Mouse (Mus musculus) lung, postnatal 0 days (tissue): ENCODE data around the gene Mrpl34.
A peak's percentile ranks its signal among the peaks of the same experiment; 100 is the strongest.

ENCODE experiments used
- CTCF ChIP-seq: IDR thresholded peaks from 2 replicates; pipeline ENCODE4 v1.5.1; 2016; ENCODE audit warnings: antibody characterized with exemption, mild to moderate bottlenecking
- EP300 ChIP-seq: IDR thresholded peaks from 2 replicates; pipeline ENCODE4 v1.6.1; 2016; ENCODE audit warnings: antibody characterized with exemption, mild to moderate bottlenecking, control low read depth

DNA sequence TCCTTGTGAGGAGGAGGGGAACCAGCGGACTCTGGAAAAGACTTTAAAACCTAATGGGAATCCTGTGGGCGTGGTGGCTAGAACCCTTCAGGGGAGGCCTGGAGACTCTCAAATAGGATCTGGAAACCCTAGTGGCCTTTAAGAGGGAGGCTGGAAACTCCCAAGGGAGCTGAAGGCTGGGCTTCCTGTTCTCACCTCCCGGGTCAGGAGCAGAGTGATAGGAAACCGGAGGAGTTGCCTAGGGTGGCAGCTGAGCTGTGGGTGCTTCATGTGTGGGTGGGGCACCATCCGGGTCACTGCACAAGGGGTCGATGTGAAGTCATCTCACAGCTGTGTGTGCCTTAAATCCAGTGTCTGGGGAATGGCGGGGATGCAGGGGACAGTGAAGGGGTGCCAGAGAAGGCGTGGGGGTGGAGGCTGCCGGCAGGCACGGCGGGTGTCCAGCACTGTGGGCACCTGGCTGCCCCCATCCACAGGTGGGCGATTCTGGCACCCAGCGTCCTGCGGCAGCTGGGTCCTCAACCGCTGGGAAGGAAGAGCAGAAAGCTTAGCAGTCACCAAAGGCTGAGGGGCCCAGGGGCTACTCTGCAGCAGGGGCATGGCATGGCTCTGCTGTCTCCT, 33.2 kb downstream of the Mrpl34 start:
- TF ChIP-seq CTCF (0 out of 2 replicates have a peak, but pooled peaks have one; percentile 0), EP300 (0 out of 2 replicates have a peak, but pooled peaks have one; percentile 33)
